Mouse (Mus musculus) C2C12 (cell line): ENCODE measurements at regions not wholly inside any gene's neighbourhood (a gene's known extent, or its start where the extent isn't known, plus 50 kb on each side); places are given as distances from the start of the nearest gene placed in this dataset.

Source experiments
- CTCF ChIP-seq: IDR thresholded peaks from one replicate; pipeline ENCODE4 v1.5.1; 2011; ENCODE audit not compliant: control insufficient read depth, insufficient read depth, insufficient read length
- MYOG ChIP-seq: IDR thresholded peaks from one replicate; pipeline ENCODE4 v1.6.1; 2011; ENCODE audit not compliant: control insufficient read depth, insufficient read length; ENCODE audit errors: extremely low read depth

DNA sequence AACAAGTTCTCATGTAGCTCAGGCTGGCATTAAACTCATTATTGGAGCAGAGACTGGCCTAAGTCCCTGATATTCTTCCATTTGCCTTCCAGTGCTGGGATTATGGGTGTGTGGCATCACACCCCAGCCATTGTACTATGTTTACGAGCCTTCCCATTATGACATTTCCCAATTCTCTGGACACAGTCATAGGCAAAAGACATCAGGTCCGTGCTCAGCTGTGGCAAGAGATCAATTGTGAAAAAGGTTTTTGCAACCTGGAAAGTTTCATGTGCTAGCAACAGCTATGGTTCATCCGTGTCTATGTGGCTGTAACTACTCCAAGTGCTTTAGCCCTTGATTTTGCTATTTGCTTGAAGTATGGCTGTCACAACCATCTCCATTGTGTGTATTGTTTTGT is 190.1 kb downstream of the Emp1 start:
- TF ChIP-seq CTCF (no peak), MYOG (no peak)
